Mouse (Mus musculus): ENCODE results near the gene Zfp426. TPM values are rescaled to one million over a fixed set of nuclear protein-coding genes. Genes with fewer than 3 reads are reported as not detected.

Gene Zfp426
- polyA plus RNA-seq (2012), result 3.0 and 3.4 TPM in 2 replicates

DNA sequence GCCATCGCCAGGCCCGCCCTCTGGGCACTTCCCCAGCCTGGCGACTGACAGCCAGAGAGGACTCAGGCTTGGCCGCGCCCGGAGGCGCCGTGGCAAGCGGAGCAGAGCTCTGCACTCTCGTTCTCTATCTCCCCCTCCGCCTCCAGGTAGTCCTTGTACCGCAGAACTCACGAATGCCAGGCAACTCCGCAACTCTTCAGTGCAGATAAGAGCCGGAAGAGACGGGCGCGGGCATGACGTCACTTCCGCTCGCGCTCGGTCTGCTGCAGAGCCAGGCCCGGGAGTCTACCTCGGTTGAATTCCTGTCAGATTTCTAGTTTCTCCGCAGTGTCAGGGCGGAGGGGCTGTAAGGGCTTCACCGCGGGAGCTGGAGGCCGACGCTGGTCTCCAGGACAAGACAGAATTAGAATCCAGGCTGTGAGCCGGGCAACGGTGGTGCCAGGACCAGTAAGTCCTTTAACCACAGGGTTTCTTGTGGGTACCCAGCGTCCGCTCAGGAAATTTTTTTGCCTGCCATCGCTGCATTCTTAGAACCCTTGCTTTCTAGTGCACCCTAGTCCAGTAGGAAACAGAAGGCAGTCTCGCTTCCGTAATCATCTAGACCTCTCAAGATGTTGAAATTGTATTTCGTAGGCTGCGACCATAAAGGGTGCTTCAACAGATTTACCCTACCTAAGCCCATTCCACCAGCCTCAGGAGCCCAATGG, at the start of gene Zfp426:
Zfp426 (minus strand) TSS at position 220 of the 707 bp plus-strand sequence.

DNA sequence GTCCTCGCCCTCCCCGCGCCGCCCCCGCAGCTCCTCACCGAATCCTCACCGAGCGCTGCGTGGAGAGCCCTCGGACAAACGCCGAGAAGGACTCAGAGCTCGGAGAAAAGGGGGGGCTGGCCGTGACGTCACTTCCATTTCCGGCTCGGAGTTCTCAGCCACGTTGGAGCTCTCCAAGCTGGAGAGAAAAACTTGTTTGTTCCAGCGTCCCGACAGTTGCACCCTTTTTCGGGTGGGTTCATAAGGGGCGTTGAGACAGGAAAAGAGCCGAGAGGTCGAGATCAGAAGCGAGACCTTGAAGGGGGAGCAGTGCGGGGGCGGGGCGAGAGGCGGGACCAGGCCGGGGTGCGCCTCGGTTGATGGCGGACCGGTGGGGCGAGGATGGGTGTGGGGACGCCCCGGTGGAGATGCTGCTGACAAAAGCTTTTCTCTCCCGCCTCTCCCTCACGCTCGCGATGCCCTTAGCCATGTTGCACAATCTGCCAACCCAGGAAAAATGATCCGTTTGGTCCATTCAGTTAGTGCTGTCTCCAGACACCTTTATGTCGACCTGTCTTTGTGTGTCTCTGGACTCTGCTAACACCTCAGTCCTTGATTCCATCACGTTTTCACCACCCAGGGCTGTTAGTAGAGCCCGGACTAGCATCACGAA, 28.9 kb upstream of the Zfp426 start, which contains the start of gene Zfp266:
Zfp266 (minus strand) TSS at position 112 of the 652 bp plus-strand sequence.

DNA sequence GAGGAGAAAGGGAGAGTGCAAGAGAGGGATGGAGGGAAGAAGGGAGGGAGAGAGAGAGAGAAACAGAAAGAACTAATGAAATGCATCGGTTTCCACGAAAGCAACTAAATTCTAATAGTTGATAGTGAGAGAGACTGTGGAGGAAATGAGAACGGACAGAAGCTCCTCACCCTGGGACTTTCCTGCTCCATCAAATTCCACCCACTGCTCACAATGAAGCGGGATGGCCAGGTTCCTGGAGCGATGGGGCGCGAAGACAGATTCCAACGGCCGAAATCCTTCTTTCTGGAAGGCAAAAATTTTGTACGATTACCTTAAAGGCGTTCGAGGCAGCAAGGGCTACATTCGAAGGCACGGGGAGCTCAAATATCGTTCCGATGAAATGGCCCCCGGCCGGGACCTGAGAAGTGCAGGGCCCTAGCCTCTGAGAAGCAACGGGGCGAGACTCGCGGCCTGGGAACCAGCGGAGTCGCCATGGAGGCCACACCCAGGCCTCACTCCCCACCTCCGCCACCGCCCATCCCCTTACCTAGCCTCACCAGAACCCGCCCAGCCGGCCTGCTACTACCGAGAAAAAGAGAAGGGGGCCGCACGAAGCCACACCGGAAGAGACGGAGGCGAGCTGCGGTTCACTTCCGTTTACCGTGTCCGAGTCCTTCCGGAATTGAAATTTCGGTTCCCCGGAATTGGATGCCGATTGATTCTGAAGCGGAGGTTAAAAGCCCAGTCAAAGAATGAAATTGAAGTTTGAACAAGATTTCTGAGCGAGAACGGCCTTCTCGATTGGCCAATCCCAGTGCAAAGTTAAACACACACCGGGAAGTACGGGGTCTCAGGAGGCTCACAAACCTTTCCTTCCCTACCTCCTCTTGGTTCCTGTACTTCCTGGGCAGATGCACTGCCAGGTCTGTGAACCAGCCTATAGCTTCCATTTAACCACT, 32.9 kb downstream of the Zfp426 start, which contains the start of gene Zfp26:
Zfp26 (minus strand) TSS at position 786 of the 941 bp plus-strand sequence.

Other genes with a start within 250 kb of the Zfp426 start
- not detected in 2 replicates for gene Olfr39, start 210.4 kb downstream of the Zfp426 start, polyA plus RNA-seq (2012)
- not detected in 2 replicates for gene Olfr873, start 194.2 kb downstream of the Zfp426 start, polyA plus RNA-seq (2012)
- not detected in 2 replicates for gene Olfr18, start 156.7 kb downstream of the Zfp426 start, polyA plus RNA-seq (2012)
- gene Zfp560, start 107.6 kb downstream of the Zfp426 start, polyA plus RNA-seq (2012), result 0.87 and 1.9 TPM in 2 replicates
- 0.33 and 0.42 TPM in 2 replicates for gene Zfp26, start 32.6 kb downstream of the Zfp426 start, polyA plus RNA-seq (2012)
- gene Zfp266, start 28.7 kb upstream of the Zfp426 start, polyA plus RNA-seq (2012), result 0.46 and 1.1 TPM in 2 replicates
- gene Zfp846, start 88.5 kb upstream of the Zfp426 start, polyA plus RNA-seq (2012), result 4.1 and 4.6 TPM in 2 replicates
- gene Ubl5, start 150.1 kb upstream of the Zfp426 start, polyA plus RNA-seq (2012), result 16.2 and 18.3 TPM in 2 replicates
- 25.0 and 30.8 TPM in 2 replicates for gene Fbxl12, start 152.0 kb upstream of the Zfp426 start, polyA plus RNA-seq (2012)
- gene Pin1, start 159.3 kb upstream of the Zfp426 start, polyA plus RNA-seq (2012), result 23.0 and 26.3 TPM in 2 replicates

Measured in megakaryocyte-erythroid progenitor cell, adult 5 weeks (primary cell).